Mouse (Mus musculus) MEL (cell line): ENCODE measurements around the gene Rpl3.

Source experiments
- ELF1 ChIP-seq: IDR thresholded peaks from 2 replicates; pipeline ENCODE4 v1.6.1; 2014; ENCODE audit warnings: low read depth, mild to moderate bottlenecking, inconsistent platforms, low read length, improper control_type of control experiment, moderate library complexity
- EP300 ChIP-seq, 2 experiments: IDR thresholded peaks; 2 replicates each; pipeline ENCODE4 v1.6.1; 2011; ENCODE audit warnings: improper control_type of control experiment in 2 of 2, low read length in 2 of 2, low read depth in 1 of 2, mild to moderate bottlenecking in 1 of 2

GRCm38 (mm10) chr15:80094201-80094600, 2.5 kb upstream of the Rpl3 start:
- no peak for TF ChIP-seq EP300 (IDR thresholded peaks at IDR 0.05; ENCODE audit: low read depth in 1 of 2, low read length in 2 of 2)
- no peak for TF ChIP-seq ELF1
